Comparison of ENCODE assay signal across 16 mouse cellular contexts in genomic region chr7:82972214-82973006, GRCm38 (mm10).
DNase-seq lines count a peak whose midpoint lies in the region; ATAC-seq and TF ChIP-seq lines count a peak whose summit lies in the region.
"Had no signal": no experiment of that assay in that cellular context is flagged by ENCODE, and none has a peak within 500 bp of the region (broad histone marks: within the 10 kb centered on the region; RNA-seq: fewer than 3 reads in every experiment).

No protein-coding gene starts in this region.

- peak; percentile 7 for DNase-seq in heart, postnatal 0 days (ENCODE audit: low spot score)
- DNase-seq in heart, postnatal 25 days (ENCODE audit: low spot score) = no peak
- peak; percentile 49 for DNase-seq in brain, adult 2 months (ENCODE audit: low read depth, low spot score)
- peak; percentile 23 for DNase-seq in mesoderm, embryonic 11.5 days (ENCODE audit: low read depth, low spot score)
- no peak for DNase-seq in adrenal gland, postnatal 10 days
- no peak for DNase-seq in hindbrain, embryonic 14.5 days (ENCODE audit: low spot score)
- DNase-seq: adrenal gland, postnatal 25 days; cerebellum, adult 18-20 months; gastrocnemius, postnatal 14 days; kidney, adult 9 months; right cerebral cortex, postnatal 4 days; thymus, postnatal 36 days had no signal

- no peak for ATAC-seq in heart, postnatal 0 days (ENCODE audit: insufficient read depth, low read depth)
- no peak for ATAC-seq in embryonic facial prominence, embryonic 13.5 days (ENCODE audit: insufficient number of reproducible peaks, insufficient read depth, low FRiP score, low TSS enrichment, low read depth)
- ATAC-seq in hindbrain, embryonic 14.5 days (ENCODE audit: low FRiP score) = no peak
- ATAC-seq: hindbrain, postnatal 0 days had no signal

- H3K36me3 ChIP-seq in heart, postnatal 0 days (replicated peaks; ENCODE audit: control insufficient read depth, insufficient read depth, low read length) = no peaks in the 10 kb centered on the region
- H3K36me3 ChIP-seq in embryonic facial prominence, embryonic 13.5 days = no peaks in the 10 kb centered on the region
- H3K36me3 ChIP-seq in hindbrain, embryonic 14.5 days (replicated peaks; ENCODE audit: control insufficient read depth, insufficient read depth) = no peaks in the 10 kb centered on the region

- 41% methylated on average over 12 of the region's 12 CpGs for WGBS in heart, postnatal 0 days
- 27% methylated on average over 12 of the region's 12 CpGs for WGBS in embryonic facial prominence, embryonic 13.5 days
- WGBS in hindbrain, embryonic 14.5 days = 65% methylated on average over 12 of the region's 12 CpGs

- H3K4me2 ChIP-seq in heart, postnatal 0 days (ENCODE audit: low read depth, low read length) = no peak overlapping the region
- peak overlapping the region; percentile 26; the same call in 1 of the 2 replicates for H3K4me2 ChIP-seq in embryonic facial prominence, embryonic 13.5 days
- H3K4me2 ChIP-seq in hindbrain, embryonic 14.5 days (replicated peaks) = no peak overlapping the region
- H3K4me2 ChIP-seq: heart, embryonic 11.5 days had no signal

- H3K4me1 ChIP-seq in heart, postnatal 0 days (ENCODE audit: control insufficient read depth, insufficient read depth) = 0 out of 2 replicates have a peak, but pooled peaks cover 2% of the 10 kb centered on the region
- H3K4me1 ChIP-seq in embryonic facial prominence, embryonic 13.5 days = peaks cover 18% of the 10 kb centered on the region; the same call in 1 of the 2 replicates
- no peaks in the 10 kb centered on the region for H3K4me1 ChIP-seq in hindbrain, embryonic 14.5 days (replicated peaks; ENCODE audit: control insufficient read depth, insufficient read depth, low read length)

- TF ChIP-seq EP300 in heart, postnatal 0 days (IDR thresholded peaks at IDR 0.05; ENCODE audit: low read depth) = no peak

- no peaks in the 10 kb centered on the region for H3K27me3 ChIP-seq in heart, postnatal 0 days (ENCODE audit: control insufficient read depth, insufficient read depth, low read length)
- no peaks in the 10 kb centered on the region for H3K27me3 ChIP-seq in embryonic facial prominence, embryonic 13.5 days
- H3K27me3 ChIP-seq in hindbrain, embryonic 14.5 days (ENCODE audit: control insufficient read depth, insufficient read depth, low read length) = no peaks in the 10 kb centered on the region

- H3K9me3 ChIP-seq in heart, postnatal 0 days (replicated peaks; ENCODE audit: control insufficient read depth, low read length) = no peaks in the 10 kb centered on the region
- no peaks in the 10 kb centered on the region for H3K9me3 ChIP-seq in embryonic facial prominence, embryonic 13.5 days
- H3K9me3 ChIP-seq in hindbrain, embryonic 14.5 days (ENCODE audit: control insufficient read depth, low read length) = 0 out of 2 replicates have a peak, but pooled peaks cover 4% of the 10 kb centered on the region

- no peak overlapping the region for H3K4me3 ChIP-seq in heart, postnatal 0 days (ENCODE audit: low read depth, low read length)
- H3K4me3 ChIP-seq in embryonic facial prominence, embryonic 13.5 days = no peak overlapping the region
- H3K4me3 ChIP-seq in hindbrain, embryonic 14.5 days (replicated peaks; ENCODE audit: low read length) = no peak overlapping the region
- H3K4me3 ChIP-seq: layer of hippocampus, adult 2 months had no signal

- intact Hi-C loops in heart, postnatal 25 days (cut with DNase I) = no loop called here

- no peak for TF ChIP-seq CTCF in heart, postnatal 0 days (IDR thresholded peaks at IDR 0.05; ENCODE audit: low read depth)

- H3K27ac ChIP-seq in heart, postnatal 0 days (ENCODE audit: low read depth) = no peak overlapping the region
- H3K27ac ChIP-seq in embryonic facial prominence, embryonic 13.5 days = peak overlapping the region; percentile 64
- no peak overlapping the region for H3K27ac ChIP-seq in hindbrain, embryonic 14.5 days
- H3K27ac ChIP-seq: hindbrain, postnatal 0 days; layer of hippocampus, adult 2 months had no signal

- no peak overlapping the region for H3K9ac ChIP-seq in heart, postnatal 0 days (replicated peaks; ENCODE audit: low read depth, low read length)
- H3K9ac ChIP-seq in embryonic facial prominence, embryonic 13.5 days = no peak overlapping the region
- H3K9ac ChIP-seq in hindbrain, embryonic 14.5 days = no peak overlapping the region

Comparison
In these comparisons a context has a peak if more than half of its experiments do, and no peak if none do; other contexts are left out.
1. DNase-seq: peak in heart, postnatal 0 days (single experiment), brain, adult 2 months (single experiment) and mesoderm, embryonic 11.5 days (single experiment); none in heart, postnatal 25 days (single experiment), adrenal gland, postnatal 10 days (single experiment) and hindbrain, embryonic 14.5 days (single experiment).